Mouse (Mus musculus) embryonic facial prominence, embryonic 10.5 days (tissue): ENCODE measurements around the gene Timp3. TPM values are rescaled to one million over a fixed set of nuclear protein-coding genes. Genes with fewer than 3 reads are reported as not detected.

Experiments
- DNase-seq: peaks from one replicate; pipeline ENCODE4 v3.0.0-alpha.2; 2017; ENCODE audit warnings: low spot score
- H3K27ac ChIP-seq: fragments of 300-500 bp; sonication (generic); replicated peaks from 2 replicates; pipeline ENCODE4 v1.5.1; 2016; ENCODE audit warnings: mild to moderate bottlenecking
- H3K27me3 ChIP-seq: fragments of 300-500 bp; sonication (generic); replicated peaks from 2 replicates; pipeline ENCODE4 v1.6.1; 2016; ENCODE audit warnings: low read depth, mild to moderate bottlenecking; ENCODE audit not compliant: poor library complexity, severe bottlenecking
- H3K36me3 ChIP-seq: fragments of 300-500 bp; sonication (generic); replicated peaks from 2 replicates; pipeline ENCODE4 v1.6.1; 2016; ENCODE audit warnings: mild to moderate bottlenecking, moderate library complexity
- H3K4me1 ChIP-seq: fragments of 300-500 bp; sonication (generic); 2 replicates; pipeline ENCODE4 v1.6.1; 2016
- H3K4me3 ChIP-seq: fragments of 300-500 bp; sonication (generic); 2 replicates; pipeline ENCODE4 v1.5.1; 2016; ENCODE audit warnings: mild to moderate bottlenecking, moderate library complexity
- H3K9me3 ChIP-seq: fragments of 300-500 bp; sonication (generic); 2 replicates; pipeline ENCODE4 v1.6.1; 2016; ENCODE audit warnings: mild to moderate bottlenecking
- WGBS: fragments of 180-500 bp; shearing (Covaris S2); methylation state at CpG from one replicate; pipeline ENCODE4 v1.1.7; 2016; 5-methylcytosine and 5-hydroxymethylcytosine counted together
- polyA plus RNA-seq: library from polyadenylated mRNA; unstranded; fragments of >200 nt; fragmentation: Nextera tagmentation; extraction: Ambion mirVana; gene quantifications from 2 replicates; pipeline ENCODE4 v1.2.1, GENCODE M21; 2016

The Timp3 gene
- polyA plus RNA-seq, 1 experiment from 2014 or later: 36.3 TPM

- H3K4me3 ChIP-seq: peak overlapping the region; percentile 64
- WGBS: 2% methylated on average over 10 of the region's 10 CpGs
- no peak for DNase-seq
- peaks cover 49% of the 10 kb centered on the region for H3K27me3 ChIP-seq
- peaks cover 53% of the 10 kb centered on the region for H3K4me1 ChIP-seq
- no peaks in the 10 kb centered on the region; the same call in 1 of the 2 replicates for H3K36me3 ChIP-seq
- H3K27ac ChIP-seq: peak overlapping the region; percentile 80
- no peaks in the 10 kb centered on the region for H3K9me3 ChIP-seq
Measured at GRCm38 (mm10) chr10:86301117-86301490, 932 bp downstream of the Timp3 start.

GRCm38 (mm10) chr10:86301593-86302317 is 1.6 kb downstream of the Timp3 start:
- Histone ChIP-seq H3K4me1 (peaks cover 50% of the 10 kb centered on the region), H3K36me3 (peaks cover 5% of the 10 kb centered on the region; the same call in 1 of the 2 replicates), H3K9me3 (no peaks in the 10 kb centered on the region), H3K27me3 (peaks cover 49% of the 10 kb centered on the region), H3K27ac (peak overlapping the region; percentile 80; the same call in 1 of the 2 replicates), H3K4me3 (peak overlapping the region; percentile 64)
- WGBS: 28% methylated on average over 4 of the region's 4 CpGs
- DNase-seq: no peak

GRCm38 (mm10) chr10:86302318-86302648 is 2.1 kb downstream of the Timp3 start:
- no peak for DNase-seq
- Histone ChIP-seq H3K36me3 (peaks cover 10% of the 10 kb centered on the region; the same call in 1 of the 2 replicates), H3K4me1 (peaks cover 50% of the 10 kb centered on the region), H3K4me3 (peak overlapping the region; percentile 64), H3K27ac (peak overlapping the region; percentile 80; the same call in 1 of the 2 replicates), H3K27me3 (peaks cover 45% of the 10 kb centered on the region), H3K9me3 (no peaks in the 10 kb centered on the region)
- 73% methylated on average over 4 of the region's 4 CpGs for WGBS

GRCm38 (mm10) chr10:86302761-86303494 is 2.8 kb downstream of the Timp3 start:
- WGBS: 24% methylated on average over 8 of the region's 8 CpGs
- Histone ChIP-seq H3K27ac (no peak overlapping the region), H3K4me3 (peak overlapping the region; percentile 64), H3K9me3 (no peaks in the 10 kb centered on the region), H3K36me3 (peaks cover 14% of the 10 kb centered on the region), H3K4me1 (peaks cover 50% of the 10 kb centered on the region), H3K27me3 (peaks cover 39% of the 10 kb centered on the region)
- DNase-seq: peak; percentile 68

GRCm38 (mm10) chr10:86303495-86303876 is 3.3 kb downstream of the Timp3 start:
- peak overlapping the region; percentile 64 for H3K4me3 ChIP-seq
- peaks cover 17% of the 10 kb centered on the region for H3K36me3 ChIP-seq
- 61% methylated on average over 2 of the region's 2 CpGs for WGBS
- H3K27ac ChIP-seq: no peak overlapping the region
- peaks cover 33% of the 10 kb centered on the region for H3K27me3 ChIP-seq
- peaks cover 50% of the 10 kb centered on the region for H3K4me1 ChIP-seq
- no peaks in the 10 kb centered on the region for H3K9me3 ChIP-seq
- no peak for DNase-seq

GRCm38 (mm10) chr10:86304583-86304982 is 4.4 kb downstream of the Timp3 start:
- Histone ChIP-seq H3K4me3 (no peak overlapping the region), H3K36me3 (peaks cover 21% of the 10 kb centered on the region), H3K27me3 (peaks cover 22% of the 10 kb centered on the region), H3K27ac (no peak overlapping the region), H3K4me1 (peaks cover 50% of the 10 kb centered on the region), H3K9me3 (no peaks in the 10 kb centered on the region)
- WGBS: 13% methylated on average over 2 of the region's 2 CpGs
- DNase-seq: no peak

GRCm38 (mm10) chr10:86307235-86307634 is 7.1 kb downstream of the Timp3 start:
- Histone ChIP-seq H3K27ac (no peak overlapping the region), H3K9me3 (no peaks in the 10 kb centered on the region), H3K4me3 (no peak overlapping the region), H3K36me3 (peaks cover 21% of the 10 kb centered on the region), H3K27me3 (peaks cover 8% of the 10 kb centered on the region), H3K4me1 (peaks cover 25% of the 10 kb centered on the region)
- no peak for DNase-seq
- WGBS: 93% methylated on average over 4 of the region's 4 CpGs

- no peak for DNase-seq
- H3K4me3 ChIP-seq: no peak overlapping the region
- 89% methylated on average over 6 of the region's 6 CpGs for WGBS
- no peaks in the 10 kb centered on the region for H3K9me3 ChIP-seq
- peaks cover 24% of the 10 kb centered on the region for H3K36me3 ChIP-seq
- H3K27me3 ChIP-seq: no peaks in the 10 kb centered on the region
- H3K27ac ChIP-seq: no peak overlapping the region
- H3K4me1 ChIP-seq: peaks cover 10% of the 10 kb centered on the region
Measured at GRCm38 (mm10) chr10:86310527-86310926, 10.4 kb downstream of the Timp3 start.

GRCm38 (mm10) chr10:86312976-86313375 is 12.8 kb downstream of the Timp3 start:
- DNase-seq: no peak
- H3K36me3 ChIP-seq: peaks cover 9% of the 10 kb centered on the region
- 92% methylated on average over 3 of the region's 3 CpGs for WGBS

GRCm38 (mm10) chr10:86313448-86313847 is 13.3 kb downstream of the Timp3 start:
- 94% methylated on average over 1 of the region's 1 CpGs for WGBS
- Histone ChIP-seq H3K9me3 (no peaks in the 10 kb centered on the region), H3K4me1 (peaks cover 12% of the 10 kb centered on the region), H3K27me3 (no peaks in the 10 kb centered on the region), H3K4me3 (no peak overlapping the region), H3K36me3 (peaks cover 7% of the 10 kb centered on the region; the same call in 1 of the 2 replicates), H3K27ac (no peak overlapping the region; the same call in 1 of the 2 replicates)
- DNase-seq: no peak

More at GRCm38 (mm10) chr10:86312976-86313375, 12.8 kb downstream of the Timp3 start:
- Histone ChIP-seq H3K9me3 (no peaks in the 10 kb centered on the region), H3K4me1 (peaks cover 12% of the 10 kb centered on the region), H3K27me3 (no peaks in the 10 kb centered on the region), H3K27ac (no peak overlapping the region), H3K4me3 (no peak overlapping the region)

- peaks cover 18% of the 10 kb centered on the region for H3K4me1 ChIP-seq
- H3K27me3 ChIP-seq: no peaks in the 10 kb centered on the region
- no peaks in the 10 kb centered on the region for H3K9me3 ChIP-seq
- WGBS: 61% methylated on average over 3 of the region's 3 CpGs
- H3K4me3 ChIP-seq: no peak overlapping the region
- H3K36me3 ChIP-seq: peaks cover 3% of the 10 kb centered on the region; the same call in 1 of the 2 replicates
- peak overlapping the region; percentile 35; the same call in 1 of the 2 replicates for H3K27ac ChIP-seq
- DNase-seq: no peak
Measured at GRCm38 (mm10) chr10:86315513-86315912, 15.3 kb downstream of the Timp3 start.

- no peaks in the 10 kb centered on the region for H3K9me3 ChIP-seq
- H3K36me3 ChIP-seq: peaks cover 3% of the 10 kb centered on the region; the same call in 1 of the 2 replicates
- no peak for DNase-seq
- H3K27me3 ChIP-seq: no peaks in the 10 kb centered on the region; the same call in 1 of the 2 replicates
- WGBS: 85% methylated on average over 7 of the region's 7 CpGs
- H3K27ac ChIP-seq: no peak overlapping the region
- H3K4me3 ChIP-seq: no peak overlapping the region
- peaks cover 33% of the 10 kb centered on the region for H3K4me1 ChIP-seq
Measured at GRCm38 (mm10) chr10:86317633-86318032, 17.5 kb downstream of the Timp3 start.
